Mouse (Mus musculus) midbrain, embryonic 11.5 days (tissue): ENCODE data around the gene Man2a2. TPM values are rescaled to one million over a fixed set of nuclear protein-coding genes. Genes with fewer than 3 reads are reported as not detected.

Source experiments
- ATAC-seq: fragments of 200-750 bp; cut with Nextera tagmentation; 2 replicates; pipeline ENCODE4 v1.8.0; 2017; ENCODE audit warnings: moderate TSS enrichment, moderate library complexity; ENCODE audit not compliant: low FRiP score
- DNase-seq: peaks from one replicate; pipeline ENCODE4 v3.0.0; 2015; ENCODE audit warnings: low spot score; ENCODE audit errors: missing footprints
- H3K27ac ChIP-seq: fragments of 300-500 bp; sonication (generic); 2 replicates; pipeline ENCODE4 v1.5.1; 2014; ENCODE audit warnings: low read depth, low read length
- H3K27me3 ChIP-seq: fragments of 300-500 bp; sonication (generic); 2 replicates; pipeline ENCODE4 v1.6.1; 2014; ENCODE audit warnings: mild to moderate bottlenecking, low read length, moderate library complexity, mixed read lengths; ENCODE audit not compliant: control insufficient read depth, insufficient read depth
- H3K36me3 ChIP-seq: fragments of 300-500 bp; sonication (generic); 2 replicates; pipeline ENCODE4 v1.6.1; 2014; ENCODE audit warnings: mild to moderate bottlenecking, low read length, moderate library complexity, mixed read lengths; ENCODE audit not compliant: control insufficient read depth, insufficient read depth
- H3K4me1 ChIP-seq: fragments of 300-500 bp; sonication (generic); 2 replicates; pipeline ENCODE4 v1.6.1; 2014; ENCODE audit warnings: low read length; ENCODE audit not compliant: control insufficient read depth, insufficient read depth
- H3K4me2 ChIP-seq: fragments of 300-500 bp; sonication (generic); 2 replicates; pipeline ENCODE4 v1.6.1; 2014; ENCODE audit warnings: mild to moderate bottlenecking, moderate library complexity
- H3K4me3 ChIP-seq: fragments of 300-500 bp; sonication (generic); 2 replicates; pipeline ENCODE4 v1.5.1; 2014; ENCODE audit warnings: low read depth, low read length
- H3K9ac ChIP-seq: fragments of 300-500 bp; sonication (generic); 2 replicates; pipeline ENCODE4 v1.6.1; 2014; ENCODE audit warnings: low read length
- H3K9me3 ChIP-seq: fragments of 300-500 bp; sonication (generic); 2 replicates; pipeline ENCODE4 v1.6.1; 2016; ENCODE audit warnings: low read length; ENCODE audit not compliant: control insufficient read depth
- WGBS: fragments of 180-500 bp; shearing (Covaris S2); extraction: QIAGEN DNeasy Blood & Tissue Kit; methylation state at CpG from one replicate; pipeline ENCODE4 v1.1.7; 2014; 5-methylcytosine and 5-hydroxymethylcytosine counted together
- polyA plus RNA-seq: library from polyadenylated mRNA; unstranded; fragments of >200 nt; fragmentation: Nextera tagmentation; extraction: Ambion mirVana; gene quantifications from 2 replicates; pipeline ENCODE4 v1.2.1, GENCODE M21; 2014

Man2a2 gene
- 5.8 and 6.9 TPM in 2 replicates for polyA plus RNA-seq

GRCm38 (mm10) chr7:80371041-80371751, at the start of gene Man2a2:
Gene Man2a2 (minus strand): TSS chr7:80371375.
- under 1% methylated on average over 73 of the region's 86 CpGs for WGBS
- ATAC-seq, result peak; percentile 87
- DNase-seq, result peak; percentile 98

GRCm38 (mm10) chr7:80420586-80420985, 49.4 kb upstream of the Man2a2 start:
- peaks cover 2% of the 10 kb centered on the region; the same call in 1 of the 2 replicates for H3K4me1 ChIP-seq
- no peak overlapping the region for H3K4me3 ChIP-seq
- 80% methylated on average over 4 of the region's 4 CpGs for WGBS
- no peaks in the 10 kb centered on the region for H3K9me3 ChIP-seq
- DNase-seq (no peak), ATAC-seq (no peak)
- H3K27ac ChIP-seq, result no peak overlapping the region
- H3K9ac ChIP-seq, result no peak overlapping the region
- H3K27me3 ChIP-seq, result no peaks in the 10 kb centered on the region
- H3K36me3 ChIP-seq, result no peaks in the 10 kb centered on the region
- H3K4me2 ChIP-seq, result no peak overlapping the region

More at GRCm38 (mm10) chr7:80371041-80371751, at the start of gene Man2a2:
- H3K27ac ChIP-seq, result peak within 1 kb of the TSS; percentile 30; the same call in 1 of the 2 replicates
- H3K4me3 ChIP-seq, result peak within 1 kb of the TSS; percentile 86
- peaks cover 5% of the 10 kb centered on the region; the same call in 1 of the 2 replicates for H3K36me3 ChIP-seq
- H3K9ac ChIP-seq, result peak within 1 kb of the TSS; percentile 84
- H3K27me3 ChIP-seq, result no peaks in the 10 kb centered on the region
- H3K4me2 ChIP-seq, result peak within 1 kb of the TSS; percentile 58
- no peaks in the 10 kb centered on the region for H3K9me3 ChIP-seq
- H3K4me1 ChIP-seq, result peaks cover 11% of the 10 kb centered on the region

GRCm38 (mm10) chr7:80419278-80419677, 48.1 kb upstream of the Man2a2 start:
- H3K9me3 ChIP-seq, result no peaks in the 10 kb centered on the region
- no peak for DNase-seq

GRCm38 (mm10) chr7:80418036-80418435, 46.9 kb upstream of the Man2a2 start:
- Histone ChIP-seq H3K36me3 (no peaks in the 10 kb centered on the region), H3K4me3 (no peak overlapping the region), H3K4me2 (no peak overlapping the region), H3K9me3 (no peaks in the 10 kb centered on the region), H3K27ac (no peak overlapping the region), H3K9ac (no peak overlapping the region), H3K4me1 (no peaks in the 10 kb centered on the region; the same call in 1 of the 2 replicates), H3K27me3 (no peaks in the 10 kb centered on the region)
- ATAC-seq (no peak), DNase-seq (no peak)
- WGBS, result 80% methylated on average over 3 of the region's 3 CpGs

More at GRCm38 (mm10) chr7:80419278-80419677, 48.1 kb upstream of the Man2a2 start:
- peaks cover 2% of the 10 kb centered on the region; the same call in 1 of the 2 replicates for H3K4me1 ChIP-seq
- ATAC-seq, result no peak
- H3K27ac ChIP-seq, result no peak overlapping the region
- no peaks in the 10 kb centered on the region for H3K36me3 ChIP-seq
- 75% methylated on average over 3 of the region's 3 CpGs for WGBS
- H3K4me2 ChIP-seq, result no peak overlapping the region
- H3K27me3 ChIP-seq, result no peaks in the 10 kb centered on the region
- no peak overlapping the region for H3K9ac ChIP-seq
- no peak overlapping the region for H3K4me3 ChIP-seq

- Histone ChIP-seq H3K27me3 (no peaks in the 10 kb centered on the region), H3K4me3 (no peak overlapping the region), H3K9ac (no peak overlapping the region), H3K27ac (no peak overlapping the region), H3K4me1 (no peaks in the 10 kb centered on the region), H3K36me3 (no peaks in the 10 kb centered on the region), H3K9me3 (no peaks in the 10 kb centered on the region), H3K4me2 (no peak overlapping the region)
- DNase-seq (no peak), ATAC-seq (no peak)
Measured at GRCm38 (mm10) chr7:80417601-80418000, 46.4 kb upstream of the Man2a2 start.

GRCm38 (mm10) chr7:80416969-80417368, 45.8 kb upstream of the Man2a2 start:
- Histone ChIP-seq H3K27ac (no peak overlapping the region), H3K36me3 (no peaks in the 10 kb centered on the region), H3K4me1 (no peaks in the 10 kb centered on the region), H3K9ac (no peak overlapping the region), H3K4me2 (no peak overlapping the region), H3K9me3 (no peaks in the 10 kb centered on the region), H3K4me3 (no peak overlapping the region), H3K27me3 (no peaks in the 10 kb centered on the region)
- no peak for ATAC-seq
- 92% methylated on average over 7 of the region's 7 CpGs for WGBS
- no peak for DNase-seq

GRCm38 (mm10) chr7:80414303-80414855, 43.2 kb upstream of the Man2a2 start:
- Histone ChIP-seq H3K27me3 (no peaks in the 10 kb centered on the region), H3K4me2 (no peak overlapping the region), H3K4me1 (no peaks in the 10 kb centered on the region), H3K36me3 (no peaks in the 10 kb centered on the region), H3K27ac (no peak overlapping the region), H3K9me3 (no peaks in the 10 kb centered on the region), H3K9ac (no peak overlapping the region), H3K4me3 (no peak overlapping the region)
- DNase-seq (no peak), ATAC-seq (no peak)
- 87% methylated on average over 7 of the region's 7 CpGs for WGBS

GRCm38 (mm10) chr7:80413512-80414302, 42.5 kb upstream of the Man2a2 start:
- WGBS, result 74% methylated on average over 9 of the region's 9 CpGs
- no peaks in the 10 kb centered on the region for H3K27me3 ChIP-seq
- H3K36me3 ChIP-seq, result no peaks in the 10 kb centered on the region
- H3K27ac ChIP-seq, result no peak overlapping the region
- no peak for ATAC-seq
- H3K9me3 ChIP-seq, result no peaks in the 10 kb centered on the region
- H3K4me1 ChIP-seq, result no peaks in the 10 kb centered on the region
- no peak overlapping the region for H3K4me2 ChIP-seq
- DNase-seq, result no peak
- H3K9ac ChIP-seq, result no peak overlapping the region
- no peak overlapping the region for H3K4me3 ChIP-seq

- Histone ChIP-seq H3K27me3 (no peaks in the 10 kb centered on the region), H3K4me3 (no peak overlapping the region), H3K36me3 (no peaks in the 10 kb centered on the region), H3K4me1 (no peaks in the 10 kb centered on the region), H3K27ac (no peak overlapping the region), H3K4me2 (no peak overlapping the region), H3K9ac (no peak overlapping the region), H3K9me3 (no peaks in the 10 kb centered on the region)
- ATAC-seq, result no peak
- WGBS, result 67% methylated on average over 5 of the region's 5 CpGs
- no peak for DNase-seq
Measured at GRCm38 (mm10) chr7:80412781-80413180, 41.6 kb upstream of the Man2a2 start.
